Mouse (Mus musculus) C2C12 (cell line): ENCODE measurements around the gene Kras. TPM values are rescaled to one million over a fixed set of nuclear protein-coding genes. Genes with fewer than 3 reads are reported as not detected.

Source experiments
- H3K27me3 ChIP-seq: one replicate; pipeline ENCODE4 v1.6.1; 2011; ENCODE audit not compliant: control insufficient read depth, insufficient read depth, insufficient read length
- H3K36me3 ChIP-seq: one replicate; pipeline ENCODE4 v1.6.1; 2011; ENCODE audit not compliant: control insufficient read depth, insufficient read depth
- H3K4me3 ChIP-seq: one replicate; pipeline ENCODE4 v1.5.1; 2011; ENCODE audit warnings: mild to moderate bottlenecking, control low read depth; ENCODE audit not compliant: poor library complexity, insufficient read depth, severe bottlenecking
- H3K79me2 ChIP-seq: one replicate; pipeline ENCODE4 v1.6.1; 2011; ENCODE audit not compliant: control insufficient read depth, insufficient read depth
- H3K79me3 ChIP-seq: one replicate; pipeline ENCODE4 v1.6.1; 2011; ENCODE audit warnings: low read depth, control low read depth
- H3ac ChIP-seq: one replicate; pipeline ENCODE3; 2011; ENCODE audit warnings: low read depth; ENCODE audit not compliant: control insufficient read depth, insufficient read length
- CEBPB ChIP-seq: IDR thresholded peaks from one replicate; pipeline ENCODE4 v1.6.1; 2011; ENCODE audit warnings: low read depth, mild to moderate bottlenecking, control low read depth, moderate library complexity
- CTCF ChIP-seq: IDR thresholded peaks from one replicate; pipeline ENCODE4 v1.5.1; 2011; ENCODE audit not compliant: control insufficient read depth, insufficient read depth, insufficient read length
- FOSL1 ChIP-seq: IDR thresholded peaks from one replicate; pipeline ENCODE4 v1.8.0; 2011; ENCODE audit warnings: mild to moderate bottlenecking, low read length; ENCODE audit not compliant: poor library complexity, insufficient read depth, severe bottlenecking
- MAX ChIP-seq: IDR thresholded peaks from one replicate; pipeline ENCODE4 v1.6.1; 2011; ENCODE audit warnings: mild to moderate bottlenecking, control low read depth
- MYOD1 ChIP-seq: IDR thresholded peaks from one replicate; pipeline ENCODE4 v1.6.1; 2011; ENCODE audit warnings: low read depth; ENCODE audit not compliant: control insufficient read depth, insufficient read length
- MYOG ChIP-seq: IDR thresholded peaks from one replicate; pipeline ENCODE4 v1.6.1; 2011; ENCODE audit not compliant: control insufficient read depth, insufficient read length; ENCODE audit errors: extremely low read depth
- USF1 ChIP-seq: IDR thresholded peaks from one replicate; pipeline ENCODE4 v1.6.1; 2011; ENCODE audit warnings: low read depth, mild to moderate bottlenecking, control low read depth, moderate library complexity
- polyA plus RNA-seq: library from polyadenylated mRNA; unstranded; fragments of >200 nt; fragmentation: generic; extraction: Trizol; gene quantifications from one replicate; pipeline ENCODE4 v1.2.1, GENCODE M21; 2012; ENCODE audit warnings: missing spikeins

Gene Kras
- polyA plus RNA-seq, 1 experiment: 17.8 TPM

- Histone ChIP-seq H3K79me3 (peaks cover 7% of the 10 kb centered on the region), H3K27me3 (no peaks in the 10 kb centered on the region), H3K36me3 (peaks cover 66% of the 10 kb centered on the region), H3K79me2 (peaks cover 33% of the 10 kb centered on the region), H3K4me3 (no peak overlapping the region), H3ac (no peak overlapping the region)
- TF ChIP-seq CEBPB (no peak), USF1 (no peak), MYOG (no peak), FOSL1 (no peak)
Observed at GRCm38 (mm10) chr6:145224246-145224645, 25.8 kb downstream of the Kras start.

GRCm38 (mm10) chr6:145215826-145216225 is 34.2 kb downstream of the Kras start:
- no peak overlapping the region for H3K4me3 ChIP-seq
- no peak for TF ChIP-seq USF1
- TF ChIP-seq MAX: no peak
- TF ChIP-seq MYOD1: no peak
- TF ChIP-seq FOSL1: no peak
- no peak for TF ChIP-seq CTCF
- no peak for TF ChIP-seq CEBPB
- TF ChIP-seq MYOG: no peak
- H3K36me3 ChIP-seq: peaks cover 48% of the 10 kb centered on the region
- no peaks in the 10 kb centered on the region for H3K79me2 ChIP-seq
- H3K27me3 ChIP-seq: no peaks in the 10 kb centered on the region
- H3ac ChIP-seq: no peak overlapping the region
- peaks cover 2% of the 10 kb centered on the region for H3K79me3 ChIP-seq

GRCm38 (mm10) chr6:145213916-145214315 is 36.1 kb downstream of the Kras start:
- no peaks in the 10 kb centered on the region for H3K79me2 ChIP-seq
- no peak overlapping the region for H3ac ChIP-seq
- no peaks in the 10 kb centered on the region for H3K27me3 ChIP-seq
- H3K79me3 ChIP-seq: peaks cover 2% of the 10 kb centered on the region
- TF ChIP-seq MYOG (no peak), CEBPB (no peak), CTCF (no peak)
- H3K4me3 ChIP-seq: no peak overlapping the region
- H3K36me3 ChIP-seq: peaks cover 32% of the 10 kb centered on the region

DNA sequence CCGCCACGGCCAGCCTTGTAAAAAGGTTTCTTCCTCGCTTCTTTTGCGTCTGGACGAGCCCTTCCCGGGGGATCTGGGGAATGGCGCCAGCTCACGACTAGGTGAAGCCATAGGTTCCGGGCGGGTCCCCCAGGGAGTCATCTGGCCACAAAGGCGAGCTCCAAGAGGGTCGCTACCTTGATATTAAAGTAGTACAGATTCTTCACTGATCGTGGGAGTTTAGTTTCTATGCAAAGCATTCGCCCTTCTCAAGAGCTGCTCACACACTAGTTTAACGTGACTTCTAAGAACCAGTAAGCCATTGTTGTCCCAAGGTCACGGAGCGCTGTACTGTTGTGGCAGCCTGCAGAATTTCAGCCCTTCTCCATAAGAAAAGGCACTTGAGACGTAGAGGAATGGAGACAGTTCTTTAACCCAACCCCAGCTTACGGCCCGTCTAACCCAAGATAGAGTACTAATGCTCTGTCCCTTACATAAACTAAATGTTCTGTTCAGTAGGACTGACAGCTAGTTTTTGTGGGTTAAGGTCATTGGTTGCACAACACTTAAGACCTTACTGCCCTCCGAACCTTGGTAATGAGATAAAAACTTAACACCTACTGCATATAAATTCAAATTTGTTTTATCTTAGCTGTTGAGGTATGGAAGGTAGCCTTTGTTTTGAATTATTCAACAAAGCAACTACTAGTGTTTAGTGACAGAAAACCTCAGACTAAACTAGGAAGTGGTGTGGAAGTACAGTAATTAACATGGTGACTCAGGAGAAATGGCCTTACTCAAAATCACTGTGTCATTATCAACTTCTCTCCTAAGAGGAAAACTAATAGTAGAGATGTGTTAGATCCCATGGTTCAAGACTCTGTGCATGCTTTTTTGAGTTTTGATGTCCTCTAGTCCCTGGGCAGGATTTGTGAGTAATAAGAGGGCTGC is 38.4 kb downstream of the Kras start:
- Histone ChIP-seq H3K79me2 (no peaks in the 10 kb centered on the region), H3K79me3 (peaks cover 2% of the 10 kb centered on the region), H3K4me3 (peak overlapping the region; percentile 67), H3K27me3 (no peaks in the 10 kb centered on the region), H3ac (peak overlapping the region; percentile 93), H3K36me3 (peaks cover 9% of the 10 kb centered on the region)
- TF ChIP-seq CEBPB (peak; percentile 41), MYOD1 (no peak), FOSL1 (no peak)

- Histone ChIP-seq H3K79me2 (no peaks in the 10 kb centered on the region), H3K79me3 (peaks cover 2% of the 10 kb centered on the region), H3K4me3 (peak within 1 kb of the TSS; percentile 67), H3K36me3 (peaks cover 4% of the 10 kb centered on the region), H3ac (peak within 1 kb of the TSS; percentile 93), H3K27me3 (no peaks in the 10 kb centered on the region)
- TF ChIP-seq CEBPB (peak; percentile 64), USF1 (no peak), FOSL1 (no peak), MYOG (no peak), MYOD1 (no peak), CTCF (no peak), MAX (no peak)
Observed at GRCm38 (mm10) chr6:145210816-145211338, 39.2 kb downstream of the Kras start, which contains the start of the genes Casc1 and Etfrf1. Gene Casc1 (minus strand): TSS chr6:145211005. Gene Etfrf1 (plus strand): TSS chr6:145211134.

GRCm38 (mm10) chr6:145210056-145210680 is 39.9 kb downstream of the Kras start:
- H3K27me3 ChIP-seq: no peaks in the 10 kb centered on the region
- no peaks in the 10 kb centered on the region for H3K36me3 ChIP-seq
- no peaks in the 10 kb centered on the region for H3K79me2 ChIP-seq
- no peak for TF ChIP-seq CTCF
- TF ChIP-seq FOSL1: no peak
- TF ChIP-seq MYOG: no peak
- no peak for TF ChIP-seq USF1
- no peak for TF ChIP-seq MYOD1
- no peak for TF ChIP-seq MAX
- TF ChIP-seq CEBPB: no peak
- H3ac ChIP-seq: peak overlapping the region; percentile 31
- H3K79me3 ChIP-seq: peaks cover 2% of the 10 kb centered on the region
- peak overlapping the region; percentile 28 for H3K4me3 ChIP-seq
